In the genomic region with DNA sequence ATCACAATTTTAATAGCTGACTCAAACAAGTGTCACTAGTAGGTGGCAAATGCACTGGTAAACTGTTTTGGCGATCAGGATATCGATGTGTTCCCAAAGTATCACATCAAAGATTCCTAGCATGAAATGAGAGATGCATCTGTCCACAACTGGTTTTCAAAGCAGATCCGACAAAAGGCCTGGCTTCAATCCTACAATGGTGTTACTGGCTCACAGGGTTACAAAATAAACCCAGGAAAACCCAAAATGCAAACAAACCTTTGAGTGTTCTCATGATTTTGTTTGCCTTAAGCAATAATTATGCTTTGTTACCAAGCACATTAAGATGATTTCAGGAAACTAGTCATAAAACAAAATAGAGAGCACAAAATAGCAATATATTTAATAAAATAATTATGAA, we compare ENCODE assay signal across 24 mouse cellular contexts. TPM values are rescaled to one million over a fixed set of nuclear protein-coding genes. Genes with fewer than 3 reads are reported as not detected.
DNase-seq lines count a peak whose midpoint lies in the region; ATAC-seq and TF ChIP-seq lines count a peak whose summit lies in the region.
"Had no signal": no experiment of that assay in that cellular context is flagged by ENCODE, and none has a peak within 500 bp of the region (broad histone marks: within the 10 kb centered on the region; RNA-seq: fewer than 3 reads in every experiment).

No protein-coding gene starts in this region.

- no peak overlapping the region for H3K9ac ChIP-seq in liver, postnatal 0 days (replicated peaks)
- H3K9ac ChIP-seq: embryonic facial prominence, embryonic 12.5 days; forebrain, embryonic 13.5 days; forebrain, embryonic 15.5 days had no signal

- H3K27me3 ChIP-seq in liver, postnatal 0 days (ENCODE audit: insufficient read depth, low read length), result no peaks in the 10 kb centered on the region
- H3K27me3 ChIP-seq: CH12.LX; embryonic facial prominence, embryonic 12.5 days; forebrain, embryonic 13.5 days; forebrain, embryonic 15.5 days; Patski had no signal

- intact Hi-C loops in heart, postnatal 36 days (cut with DNase I), result no loop called here

- no peak for TF ChIP-seq CTCF in liver, postnatal 0 days (IDR thresholded peaks at IDR 0.05; ENCODE audit: low read depth)

- TF ChIP-seq EP300 in liver, postnatal 0 days (IDR thresholded peaks at IDR 0.05; ENCODE audit: low read depth), result no peak

- no peaks in the 10 kb centered on the region for H3K9me3 ChIP-seq in liver, postnatal 0 days (ENCODE audit: low read length)
- H3K9me3 ChIP-seq: embryonic facial prominence, embryonic 10.5 days; embryonic facial prominence, embryonic 12.5 days; forebrain, embryonic 13.5 days; forebrain, embryonic 15.5 days; G1E had no signal

- 81% methylated on average over 3 of the region's 3 CpGs for WGBS in liver, postnatal 0 days (ENCODE audit: insufficient replicate concordance)

- no peaks in the 10 kb centered on the region for H3K4me1 ChIP-seq in liver, postnatal 0 days (ENCODE audit: insufficient read depth)
- H3K4me1 ChIP-seq: embryonic facial prominence, embryonic 10.5 days; embryonic facial prominence, embryonic 12.5 days; forebrain, embryonic 13.5 days; forebrain, embryonic 15.5 days had no signal

- DNase-seq in heart, adult 11 months, result peak; percentile 16
- DNase-seq in heart, postnatal 36 days, result no peak
- DNase-seq in liver, postnatal 0 days, result no peak
- no peak for DNase-seq in liver
- DNase-seq in lung, postnatal 25 days (ENCODE audit: low spot score), result peak; percentile 23
- no peak for DNase-seq in lung, postnatal 4 days
- DNase-seq: adrenal gland, adult 8-10 months; adrenal gland, postnatal 14 days; adrenal gland, postnatal 36 days; B cell, adult 2 months; cerebellum, adult 11-12 months; cerebellum, adult 2 months; cerebellum, adult 9-10 months; cerebellum, postnatal 10 days; cerebellum, postnatal 25 days had no signal

- peak; percentile 51 for ATAC-seq in liver, postnatal 0 days
- ATAC-seq: activated CD4-positive, CD25-positive, alpha-beta regulatory T cell, adult 4 months; CD4-positive, CD25-positive, alpha-beta regulatory T cell, adult 4 months; forebrain, embryonic 13.5 days; forebrain, embryonic 15.5 days; Patski had no signal

- H3K27ac ChIP-seq in liver, postnatal 0 days (ENCODE audit: low read depth), result no peak overlapping the region
- H3K27ac ChIP-seq: embryonic facial prominence, embryonic 10.5 days; embryonic facial prominence, embryonic 12.5 days; forebrain, embryonic 13.5 days; forebrain, embryonic 15.5 days had no signal

- H3K4me2 ChIP-seq in liver, postnatal 0 days (ENCODE audit: low read depth, low read length), result no peak overlapping the region
- H3K4me2 ChIP-seq: embryonic facial prominence, embryonic 12.5 days; forebrain, embryonic 13.5 days; forebrain, embryonic 15.5 days had no signal

- no peak overlapping the region for H3K4me3 ChIP-seq in liver, postnatal 0 days (ENCODE audit: low read depth, low read length)
- H3K4me3 ChIP-seq: embryonic facial prominence, embryonic 10.5 days; embryonic facial prominence, embryonic 12.5 days; forebrain, embryonic 13.5 days; forebrain, embryonic 15.5 days had no signal

- H3K36me3 ChIP-seq in liver, postnatal 0 days (replicated peaks; ENCODE audit: insufficient read depth, low read length), result peaks cover 61% of the 10 kb centered on the region

RNA-seq across cellular contexts. Expression of gene Gabpb1, which starts 28.4 kb away (rescaled TPM):
- 10 to 100 TPM; 12.1 to 13.6 TPM for total RNA-seq in heart, postnatal 36 days (2021)
- polyA plus RNA-seq in liver, postnatal 0 days (2015; fragmentation: Nextera tagmentation; extraction: Ambion mirVana), result 12.6 and 13.2 TPM in 2 replicates

RNA-seq across cellular contexts. Expression of gene Hdc, which starts 28.7 kb away (rescaled TPM):
- total RNA-seq in heart, postnatal 36 days (2021), result 1 to 10 TPM in 1 of 2 experiments, under 1 TPM in 1; 0.95 to 1.2 TPM
- 4.5 and 6.0 TPM in 2 replicates for polyA plus RNA-seq in liver, postnatal 0 days (2015; fragmentation: Nextera tagmentation; extraction: Ambion mirVana)

RNA-seq across cellular contexts. Expression of gene Usp8, which starts 59.4 kb away (rescaled TPM):
- total RNA-seq in heart, postnatal 36 days (2021), result 10 to 100 TPM; 28.8 to 29.1 TPM
- 11.2 and 12.9 TPM in 2 replicates for polyA plus RNA-seq in liver, postnatal 0 days (2015; fragmentation: Nextera tagmentation; extraction: Ambion mirVana)

Comparison
In these comparisons a context has a peak if more than half of its experiments do, and no peak if none do; other contexts are left out.
1. DNase-seq: peak in heart, adult 11 months (single experiment) and lung, postnatal 25 days (single experiment); none in heart, postnatal 36 days (0 of 2), liver, postnatal 0 days (single experiment), liver (single experiment) and lung, postnatal 4 days (0 of 2).